Mouse (Mus musculus): ENCODE measurements around the gene Trim66.

The Trim66 gene

DNA sequence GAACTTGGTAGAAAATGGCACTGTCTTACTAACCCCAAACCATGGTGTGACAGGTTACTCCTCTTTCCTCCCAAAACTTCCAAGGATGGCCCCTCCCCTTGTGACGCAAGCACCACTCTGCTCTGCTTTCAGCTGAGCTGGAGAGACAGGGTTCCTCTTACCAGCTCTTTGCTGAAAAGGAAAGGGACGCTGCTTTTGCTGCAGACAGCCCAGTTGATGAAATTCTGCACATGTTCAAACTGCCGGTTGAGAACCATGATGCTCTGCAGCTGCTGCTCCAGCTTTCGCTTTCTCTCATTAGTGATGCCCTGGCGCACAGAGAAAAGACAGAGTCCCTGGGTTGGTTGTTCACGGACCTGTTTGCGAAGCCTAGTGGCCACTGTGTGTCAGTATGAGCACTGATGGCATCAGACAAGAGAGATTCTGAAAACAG is 27.2 kb downstream of the Trim66 start:
- in situ Hi-C loops (cut with MboI; ENCODE audit: low pct_unique_long_range_greater_than_20kb in 1 of 2, low sequenced_read_pairs in 2 of 2, unreplicated experiment in 1 of 2) = no loop called here

DNA sequence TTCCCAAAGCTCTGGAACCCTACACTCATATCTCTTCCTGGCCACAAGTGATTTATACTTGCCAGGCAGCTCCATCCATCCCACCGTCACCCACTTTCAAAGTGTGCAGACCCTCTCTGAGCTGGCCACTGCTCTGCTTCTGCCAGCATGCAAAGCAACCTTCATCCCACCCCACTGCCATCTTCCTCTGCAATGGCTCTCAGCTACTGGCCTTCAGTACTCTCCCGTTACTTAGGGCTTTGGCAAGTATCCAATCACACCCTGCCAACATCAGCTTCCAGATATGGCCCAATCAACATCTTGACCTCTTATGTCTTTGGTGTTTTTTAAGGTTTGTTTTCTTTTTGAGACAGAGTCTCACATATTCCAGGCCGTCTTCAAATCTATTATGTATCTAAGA is 30.0 kb downstream of the Trim66 start:
- in situ Hi-C loops (cut with MboI; ENCODE audit: low pct_unique_long_range_greater_than_20kb in 1 of 2, low sequenced_read_pairs in 2 of 2, unreplicated experiment in 1 of 2) = no loop called here

DNA sequence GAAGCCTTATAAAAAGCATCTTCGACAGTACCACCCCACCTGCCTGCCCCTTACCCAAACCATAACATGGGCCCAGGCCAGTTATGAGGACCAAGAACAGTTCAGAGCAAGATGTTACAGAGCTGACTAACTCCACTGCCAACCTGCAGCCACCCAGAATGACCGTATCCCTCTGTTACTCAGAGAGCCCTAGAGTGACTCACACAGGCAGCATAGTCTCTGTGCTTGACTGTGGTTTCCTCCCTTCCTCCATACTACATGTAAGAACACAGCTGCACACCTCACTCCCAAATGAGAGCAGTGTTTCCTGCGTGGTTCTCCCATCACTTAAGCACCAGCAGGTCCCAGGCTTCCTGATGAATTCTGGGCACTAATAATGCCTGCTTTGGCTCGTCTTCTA is 37.2 kb downstream of the Trim66 start:
- in situ Hi-C loops (cut with MboI; ENCODE audit: low pct_unique_long_range_greater_than_20kb in 1 of 2, low sequenced_read_pairs in 2 of 2, unreplicated experiment in 1 of 2) = no loop called here

DNA sequence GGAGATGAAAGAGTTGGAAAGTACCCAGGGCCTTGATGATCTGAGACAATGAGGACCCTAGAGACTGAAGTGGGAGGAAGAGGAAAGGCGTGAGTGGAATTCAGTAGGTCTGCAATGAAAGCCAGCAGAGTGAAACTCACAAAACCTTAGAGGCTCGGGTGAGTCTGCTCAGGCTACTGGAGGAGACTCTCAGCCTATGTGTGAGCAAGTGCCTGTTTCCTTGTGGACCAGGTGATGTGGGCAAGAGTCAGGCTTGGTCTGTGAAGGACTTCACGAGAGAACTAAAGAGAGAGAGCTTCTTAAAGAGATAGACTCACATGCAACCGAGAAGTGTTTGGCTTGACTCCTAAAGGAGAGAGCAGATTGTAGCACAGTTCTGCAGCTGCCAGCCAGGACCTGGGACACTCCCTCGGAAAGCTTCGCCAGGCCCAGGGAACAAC is 39.7 kb downstream of the Trim66 start:
- in situ Hi-C loops (cut with MboI; ENCODE audit: low pct_unique_long_range_greater_than_20kb in 1 of 2, low sequenced_read_pairs in 2 of 2, unreplicated experiment in 1 of 2) = no loop called here

DNA sequence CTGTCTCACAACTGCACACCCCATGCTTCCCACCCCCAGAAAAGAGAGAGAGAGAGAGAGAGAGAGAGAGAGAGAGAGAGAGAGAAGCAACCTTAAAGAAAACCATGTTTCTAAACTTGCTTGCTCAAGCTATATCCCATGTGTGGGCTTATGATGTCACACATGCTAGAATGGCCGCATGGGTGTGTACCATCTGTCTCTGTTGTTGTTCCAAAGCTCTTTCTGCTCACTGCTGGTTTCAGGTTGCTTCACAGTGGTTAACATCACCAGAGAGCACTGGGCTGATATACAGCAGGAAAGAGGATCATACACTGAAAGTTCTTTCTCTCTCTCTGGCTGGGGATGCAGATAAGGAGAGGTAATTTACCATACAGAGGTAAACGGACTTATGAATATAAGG is 40.3 kb downstream of the Trim66 start:
- in situ Hi-C loops (cut with MboI; ENCODE audit: low pct_unique_long_range_greater_than_20kb in 1 of 2, low sequenced_read_pairs in 2 of 2, unreplicated experiment in 1 of 2) = no loop called here

DNA sequence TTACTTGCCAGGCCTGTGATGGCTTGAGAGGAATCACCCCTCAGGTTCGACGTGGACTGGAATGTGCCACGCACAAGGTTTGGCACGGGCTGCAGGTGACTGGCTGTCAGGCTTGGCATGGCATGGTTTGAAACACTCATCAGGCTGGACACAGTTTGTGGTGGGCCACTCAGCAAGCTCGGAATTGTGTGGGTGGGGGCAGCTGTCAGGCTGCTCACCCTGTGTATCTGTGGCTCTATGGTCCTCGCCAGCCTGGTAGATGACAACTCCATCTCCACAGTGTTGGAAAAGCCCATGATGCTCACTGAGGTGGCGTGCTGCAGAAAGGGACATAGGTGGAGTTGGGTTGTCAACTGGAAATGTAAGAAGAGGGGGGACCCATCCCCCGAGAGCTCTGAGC is 47.2 kb downstream of the Trim66 start:
- in situ Hi-C loops (cut with MboI; ENCODE audit: low pct_unique_long_range_greater_than_20kb in 1 of 2, low sequenced_read_pairs in 2 of 2, unreplicated experiment in 1 of 2) = no loop called here

DNA sequence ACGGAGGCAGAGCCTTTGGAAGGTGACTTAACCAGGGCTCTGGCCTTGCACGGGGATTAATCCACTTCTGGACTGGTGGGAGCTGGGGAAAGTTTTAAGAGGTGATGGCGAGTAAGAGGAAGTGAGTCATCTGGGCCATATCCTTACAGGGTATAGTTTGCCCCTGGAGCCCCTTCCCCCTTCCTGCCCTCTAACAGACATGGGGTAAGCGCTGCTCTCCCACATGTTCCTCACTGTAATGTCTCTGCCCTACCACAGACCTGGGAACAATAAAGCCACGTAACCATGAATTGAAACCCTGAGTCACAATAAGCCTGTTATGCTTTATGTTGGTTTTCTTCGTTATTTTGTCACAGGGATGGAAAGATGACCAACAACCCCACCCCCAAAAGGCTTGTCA is 51.4 kb downstream of the Trim66 start:
- in situ Hi-C loops (cut with MboI; ENCODE audit: low pct_unique_long_range_greater_than_20kb in 1 of 2, low sequenced_read_pairs in 2 of 2, unreplicated experiment in 1 of 2) = no loop called here

DNA sequence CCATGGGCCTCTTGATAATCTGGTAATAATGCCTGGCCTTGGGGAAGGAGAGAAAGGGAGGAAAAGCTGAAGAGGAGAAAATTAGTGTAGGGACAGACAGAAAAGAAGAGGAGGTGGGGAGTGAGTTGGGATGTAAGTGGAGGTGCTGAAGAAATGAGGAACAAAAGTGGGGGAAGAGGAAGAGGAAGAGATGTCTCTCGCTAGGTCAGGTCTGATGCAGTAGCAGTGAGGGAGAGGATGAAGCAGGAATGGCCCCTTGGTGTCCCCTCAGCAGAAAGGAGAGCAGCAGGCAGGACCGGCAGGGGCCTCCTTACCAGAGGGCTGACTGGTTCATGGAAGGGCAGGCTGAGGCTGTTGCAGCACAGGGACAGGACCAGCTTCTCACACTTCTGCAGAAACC is 52.2 kb downstream of the Trim66 start:
- in situ Hi-C loops (cut with MboI; ENCODE audit: low pct_unique_long_range_greater_than_20kb in 1 of 2, low sequenced_read_pairs in 2 of 2, unreplicated experiment in 1 of 2) = no loop called here

DNA sequence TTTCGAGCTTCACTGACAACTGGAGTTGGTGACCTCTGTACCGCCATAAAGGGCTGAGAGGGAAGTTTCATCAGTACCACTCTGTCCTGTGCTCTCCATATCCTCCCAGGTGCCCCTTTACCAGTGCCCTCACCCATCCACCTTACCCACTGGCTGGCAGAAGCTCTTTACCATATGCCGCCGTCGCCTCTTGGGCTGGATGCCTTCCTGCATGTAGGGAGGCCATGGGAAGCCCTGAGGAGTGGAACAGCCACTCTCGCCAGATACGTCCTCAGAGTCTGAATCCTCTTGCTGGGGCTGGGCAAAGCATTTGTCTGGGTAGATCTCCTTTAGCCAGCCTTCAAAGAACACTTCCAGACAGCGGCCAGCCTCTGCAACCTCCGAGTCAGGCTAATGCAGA is 53.1 kb downstream of the Trim66 start:
- in situ Hi-C loops (cut with MboI; ENCODE audit: low pct_unique_long_range_greater_than_20kb in 1 of 2, low sequenced_read_pairs in 2 of 2, unreplicated experiment in 1 of 2) = no loop called here

DNA sequence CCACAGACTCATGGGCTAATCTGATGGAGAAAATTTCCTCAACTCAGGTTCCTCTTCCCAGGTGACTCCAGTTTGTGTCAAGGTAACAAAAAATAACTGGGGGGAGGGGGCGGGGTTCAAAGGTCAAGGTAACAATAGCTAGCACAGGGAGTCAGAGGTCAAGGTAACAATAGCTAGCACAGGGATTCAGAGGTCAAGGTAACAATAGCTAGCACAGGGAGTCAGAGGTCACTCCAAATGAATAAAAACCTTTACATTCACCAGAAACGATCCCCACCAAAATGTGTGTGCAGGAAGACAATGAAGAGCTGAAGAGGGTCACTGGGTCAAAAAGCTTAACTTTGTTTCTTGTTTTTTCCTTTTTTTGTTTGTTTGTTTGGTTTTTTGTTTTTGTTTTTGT is 59.9 kb downstream of the Trim66 start:
- in situ Hi-C loops (cut with MboI; ENCODE audit: low pct_unique_long_range_greater_than_20kb in 1 of 2, low sequenced_read_pairs in 2 of 2, unreplicated experiment in 1 of 2) = loop anchor here (25.0 kb wide), 1 partner anchor 311 kb away; no protein-coding TSS in a partner anchor

DNA sequence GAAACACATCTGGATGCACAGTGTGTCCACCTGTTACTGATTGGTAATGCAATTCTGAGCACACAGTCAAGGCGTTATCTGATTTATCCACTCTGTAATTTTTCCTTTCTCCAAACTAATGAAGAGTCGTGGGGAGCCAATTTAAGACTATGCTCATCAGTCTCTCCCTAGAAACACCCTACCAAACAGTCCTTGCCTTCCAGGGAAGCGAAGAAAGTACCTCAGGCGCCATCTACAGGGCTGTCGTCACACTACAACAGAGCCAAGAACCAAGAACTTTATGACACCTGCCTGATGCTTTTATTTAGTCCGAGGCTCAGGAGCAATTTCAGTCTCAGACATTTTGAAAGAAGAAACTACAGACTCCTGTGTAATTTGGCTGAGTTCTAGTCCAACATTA is 62.9 kb downstream of the Trim66 start:
- in situ Hi-C loops (cut with MboI; ENCODE audit: low pct_unique_long_range_greater_than_20kb in 1 of 2, low sequenced_read_pairs in 2 of 2, unreplicated experiment in 1 of 2) = loop anchor here (25.0 kb wide), 1 partner anchor 308 kb away; no protein-coding TSS in a partner anchor

DNA sequence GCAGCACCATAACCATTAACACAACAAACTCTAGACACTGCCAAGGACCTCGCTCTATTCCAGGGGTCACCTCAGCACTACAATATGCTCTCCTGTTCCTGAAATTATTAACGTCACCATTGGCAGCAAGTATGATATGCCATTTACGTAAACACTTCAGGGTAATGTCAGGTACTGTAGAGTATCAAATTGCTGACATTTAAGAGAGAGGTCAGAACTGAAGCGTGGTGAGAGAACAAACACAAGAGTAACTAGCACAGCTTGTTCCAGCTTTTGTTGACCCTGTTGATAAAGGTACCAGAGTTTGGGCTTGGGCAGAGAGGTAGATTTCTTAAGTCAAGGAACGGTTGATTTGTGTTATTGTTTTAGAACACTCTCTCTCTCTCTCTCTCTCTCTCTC is 65.2 kb downstream of the Trim66 start:
- in situ Hi-C loops (cut with MboI; ENCODE audit: low pct_unique_long_range_greater_than_20kb in 1 of 2, low sequenced_read_pairs in 2 of 2, unreplicated experiment in 1 of 2) = loop anchor here (25.0 kb wide), 1 partner anchor 305 kb away; no protein-coding TSS in a partner anchor

DNA sequence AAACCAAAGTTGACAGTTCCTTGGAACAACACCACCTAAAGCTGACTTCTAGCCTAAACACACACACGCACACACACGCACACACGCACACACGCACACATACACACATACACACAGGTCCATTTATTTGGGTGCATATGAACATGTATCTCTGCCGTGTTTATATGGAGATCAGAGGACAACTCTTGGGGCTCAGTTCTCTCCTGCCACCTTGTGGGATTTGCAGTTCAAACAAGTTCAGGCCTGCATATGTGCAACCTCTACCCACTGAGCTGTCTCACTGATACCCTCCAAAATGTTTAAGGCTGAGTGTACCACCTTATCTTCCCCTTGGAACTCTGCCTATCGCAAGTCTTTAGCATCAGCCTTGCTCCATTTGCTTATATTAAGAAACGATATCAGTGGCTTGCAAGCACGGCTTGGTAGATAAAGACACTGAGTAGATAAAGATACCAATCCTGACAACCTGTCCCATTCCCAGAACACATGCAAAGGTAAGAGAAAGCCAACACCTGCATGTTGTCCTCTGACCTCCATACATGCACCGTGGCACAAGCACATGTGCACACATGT is 67.2 kb downstream of the Trim66 start:
- in situ Hi-C loops (cut with MboI; ENCODE audit: low pct_unique_long_range_greater_than_20kb in 1 of 2, low sequenced_read_pairs in 2 of 2, unreplicated experiment in 1 of 2) = loop anchor here (25.0 kb wide), 1 partner anchor 303 kb away; no protein-coding TSS in a partner anchor

DNA sequence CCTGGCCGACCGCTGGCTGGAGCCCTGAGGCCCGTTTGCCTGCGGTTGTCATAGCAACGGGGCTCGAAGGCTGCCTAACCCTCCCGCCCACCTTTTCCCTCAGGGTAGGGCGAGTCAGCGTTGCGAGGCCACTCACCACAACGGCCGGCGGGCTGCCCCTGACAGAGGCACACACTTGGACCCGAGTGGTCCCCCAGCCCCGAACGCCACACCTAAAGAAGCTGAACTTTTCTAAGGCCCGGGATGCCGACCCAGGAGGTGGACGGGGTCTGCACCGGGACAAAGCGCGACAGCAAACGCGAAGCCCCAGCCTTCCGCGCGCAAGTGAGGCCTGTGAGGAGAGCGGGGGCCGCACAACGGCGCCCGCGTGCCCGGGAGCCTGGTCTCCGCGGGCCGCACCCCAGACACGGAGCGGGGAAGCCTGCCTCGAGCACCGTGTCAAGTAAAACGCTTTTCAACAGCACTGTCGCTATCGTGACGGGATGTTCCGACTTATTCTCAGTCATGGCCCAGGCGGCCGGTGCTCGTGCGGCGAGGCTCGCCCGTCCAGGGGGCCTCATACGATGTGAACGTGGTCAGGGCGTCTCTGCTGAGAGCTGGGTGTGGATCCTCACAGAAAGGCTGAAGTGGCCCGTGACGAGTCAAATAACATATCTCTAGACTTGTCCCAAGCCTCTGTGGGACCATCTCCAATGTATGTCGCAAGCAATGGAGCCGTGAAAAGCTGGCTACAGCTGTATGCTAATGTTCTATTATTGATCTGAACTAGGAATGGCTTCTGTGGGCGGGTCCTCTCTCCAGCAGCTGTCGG is 68.9 kb downstream of the Trim66 start, which contains the start of gene Stk33:
Gene Stk33, minus strand, starts transcription at position 301 of the 811 bp plus-strand sequence.
- in situ Hi-C loops (cut with MboI; ENCODE audit: low pct_unique_long_range_greater_than_20kb in 1 of 2, low sequenced_read_pairs in 2 of 2, unreplicated experiment in 1 of 2) = loop anchor here (25.0 kb wide), 1 partner anchor 302 kb away; no protein-coding TSS in a partner anchor

DNA sequence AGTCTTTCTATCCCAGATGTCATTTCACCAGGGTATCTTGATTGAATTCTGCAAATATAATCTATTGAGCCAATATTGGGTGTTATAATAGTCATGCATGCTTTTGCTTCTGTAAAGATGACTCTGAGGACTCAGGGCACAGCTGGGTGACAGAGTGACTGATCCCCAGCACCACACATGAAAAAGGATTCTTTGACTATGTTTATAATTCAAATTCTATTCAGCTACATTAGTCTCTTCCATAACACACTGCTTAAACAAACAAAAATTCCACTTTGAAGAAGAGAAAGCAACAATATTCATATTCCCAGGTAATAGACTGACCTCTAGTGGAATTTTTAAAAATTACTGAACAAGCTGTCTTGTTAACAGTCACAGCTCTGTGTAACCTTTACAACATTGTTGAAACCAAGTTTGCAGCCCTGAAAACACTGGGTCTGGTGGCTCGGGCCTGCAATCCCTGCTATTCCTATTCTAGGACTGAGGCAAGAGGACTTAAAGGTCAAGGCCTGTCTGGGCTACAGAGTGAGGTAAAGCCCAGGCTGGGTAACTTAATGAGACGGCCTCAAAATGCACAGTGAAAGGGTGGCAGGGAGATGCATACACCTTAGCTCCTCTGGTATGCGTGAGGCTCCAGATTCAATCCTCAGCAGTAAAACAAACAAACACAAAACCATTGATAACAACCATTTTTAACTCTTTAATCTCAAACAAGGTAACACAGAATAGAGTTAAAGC is 83.3 kb downstream of the Trim66 start:
- in situ Hi-C loops (cut with MboI; ENCODE audit: low pct_unique_long_range_greater_than_20kb in 1 of 2, low sequenced_read_pairs in 2 of 2, unreplicated experiment in 1 of 2) = loop anchor here (25.0 kb wide), 2 partner anchors 187 to 287 kb away; no protein-coding TSS in a partner anchor

DNA sequence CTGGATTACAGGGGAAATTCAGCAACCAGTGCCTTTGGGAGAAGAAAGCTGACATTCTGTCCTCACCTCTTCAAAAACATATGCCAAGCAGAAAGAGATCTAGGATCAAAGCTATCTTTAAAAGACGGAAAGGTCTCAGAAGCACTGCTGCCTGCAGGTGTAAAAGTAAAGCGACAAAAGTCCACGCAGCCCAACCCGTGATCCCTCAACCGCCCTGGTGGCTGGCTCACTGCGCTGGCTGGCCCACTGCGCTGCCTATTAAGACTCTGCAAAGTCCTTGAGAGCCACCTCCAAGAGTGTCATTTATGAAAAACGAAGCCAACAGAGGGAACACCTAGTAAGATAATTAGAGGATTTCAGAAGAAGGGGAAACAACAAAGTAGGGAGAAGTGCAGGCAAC is 85.1 kb downstream of the Trim66 start:
- in situ Hi-C loops (cut with MboI; ENCODE audit: low pct_unique_long_range_greater_than_20kb in 1 of 2, low sequenced_read_pairs in 2 of 2, unreplicated experiment in 1 of 2) = loop anchor here in 1 of 2 experiments (25.0 kb wide), 1 partner anchor 186 kb away; no protein-coding TSS in a partner anchor

DNA sequence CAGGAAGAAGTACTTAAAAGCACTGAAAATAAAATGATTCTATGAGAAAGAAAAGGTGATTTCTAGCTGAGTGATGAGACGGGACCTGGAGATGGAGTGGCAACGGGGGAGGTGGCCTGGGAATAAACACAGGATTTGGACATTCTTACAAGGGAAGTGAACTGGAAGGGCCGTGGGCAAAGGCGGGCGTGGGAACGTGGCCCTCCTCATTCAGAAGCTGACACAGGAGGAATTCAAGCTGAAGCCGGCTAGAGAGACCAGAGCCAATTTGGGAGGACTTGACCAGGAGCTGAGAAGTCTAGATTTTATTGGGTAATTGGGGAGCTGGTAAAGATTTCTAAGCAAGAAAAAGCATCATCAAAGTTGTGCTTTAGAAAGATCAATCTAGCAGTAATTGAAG is 102.4 kb downstream of the Trim66 start:
- in situ Hi-C loops (cut with MboI; ENCODE audit: low pct_unique_long_range_greater_than_20kb in 1 of 2, low sequenced_read_pairs in 2 of 2, unreplicated experiment in 1 of 2) = loop anchor here in 1 of 2 experiments (25.0 kb wide), 1 partner anchor 168 kb away; no protein-coding TSS in a partner anchor

DNA sequence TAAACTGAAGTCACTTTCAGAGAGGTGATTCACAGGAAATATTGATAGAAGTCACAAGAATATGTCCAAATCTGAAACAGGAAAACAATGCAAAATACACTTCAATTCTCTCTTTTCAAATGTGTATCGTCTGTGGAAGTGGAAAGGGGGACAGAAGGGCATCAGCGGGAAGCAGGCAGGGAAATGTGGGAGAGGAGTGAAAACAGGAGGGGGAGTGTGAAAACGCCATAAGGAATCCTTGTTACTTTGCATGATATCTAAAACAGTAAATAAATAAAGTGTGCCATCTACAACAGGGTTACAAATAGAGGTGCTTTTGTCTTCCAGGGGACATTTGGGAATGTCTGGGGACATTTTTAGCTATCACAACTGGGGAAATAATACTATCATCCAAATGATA is 108.6 kb downstream of the Trim66 start:
- in situ Hi-C loops (cut with MboI; ENCODE audit: low pct_unique_long_range_greater_than_20kb in 1 of 2, low sequenced_read_pairs in 2 of 2, unreplicated experiment in 1 of 2) = no loop called here

Data from mouse embryonic stem cell (cell line).